Mouse (Mus musculus) ovary, adult 2 months (tissue): ENCODE results near the gene Tnpo1. TPM values are rescaled to one million over a fixed set of nuclear protein-coding genes. Genes with fewer than 3 reads are reported as not detected.

Experiments
- polyA plus RNA-seq: library from polyadenylated mRNA; depleted of rRNA; stranded (reverse); fragments of >200 nt; gene quantifications from 2 replicates; pipeline ENCODE4 v1.2.3, GENCODE M21; 2012; rRNA removed

Gene Tnpo1
- 18.4 and 28.6 TPM in 2 replicates for polyA plus RNA-seq

GRCm38 (mm10) chr13:98926213-98926957 is at the start of gene Tnpo1:
Gene Tnpo1, minus strand, starts transcription at chr13:98926384.

GRCm38 (mm10) chr13:98815147-98815785 is 110.9 kb downstream of the Tnpo1 start, which contains the start of gene Fcho2:
Gene Fcho2, minus strand, starts transcription at chr13:98815449.

Other genes starting within 250 kb of the Tnpo1 start
- gene Tmem171, start 231.6 kb downstream of the Tnpo1 start, polyA plus RNA-seq, result 15.7 and 20.1 TPM in 2 replicates
- 7.0 and 10.3 TPM in 2 replicates for gene Fcho2, start 110.9 kb downstream of the Tnpo1 start, polyA plus RNA-seq
- gene 1700024P04Rik, start 58.2 kb upstream of the Tnpo1 start, polyA plus RNA-seq, result not detected in 2 replicates